Mouse (Mus musculus) hindbrain, embryonic 11.5 days (tissue): ENCODE results near the gene Cdh19. TPM values are rescaled to one million over a fixed set of nuclear protein-coding genes. Genes with fewer than 3 reads are reported as not detected.
A peak's percentile ranks its signal among the peaks of the same experiment; 100 is the strongest.

Experiments used
- ATAC-seq: fragments of 200-750 bp; cut with Nextera tagmentation; 2 replicates; pipeline ENCODE4 v1.8.0; 2017; ENCODE audit warnings: mild to moderate bottlenecking, moderate TSS enrichment, moderate library complexity; ENCODE audit not compliant: low FRiP score
- DNase-seq: peaks from one replicate; pipeline ENCODE4 v3.0.0-alpha.2; 2015; ENCODE audit warnings: low spot score
- H3K27ac ChIP-seq: fragments of 300-500 bp; sonication (generic); 2 replicates; pipeline ENCODE4 v1.5.1; 2014; ENCODE audit warnings: mild to moderate bottlenecking, low read depth, low read length
- H3K27me3 ChIP-seq: fragments of 300-500 bp; sonication (generic); 2 replicates; pipeline ENCODE4 v1.6.1; 2014; ENCODE audit warnings: mild to moderate bottlenecking, low read length, moderate library complexity, mixed read lengths; ENCODE audit not compliant: control insufficient read depth, insufficient read depth
- H3K36me3 ChIP-seq: fragments of 300-500 bp; sonication (generic); 2 replicates; pipeline ENCODE4 v1.6.1; 2014; ENCODE audit warnings: mild to moderate bottlenecking, low read length, moderate library complexity, mixed read lengths; ENCODE audit not compliant: control insufficient read depth, insufficient read depth
- H3K4me1 ChIP-seq: fragments of 300-500 bp; sonication (generic); replicated peaks from 2 replicates; pipeline ENCODE4 v1.6.1; 2014; ENCODE audit warnings: low read length, mixed read lengths; ENCODE audit not compliant: control insufficient read depth, insufficient read depth
- H3K4me2 ChIP-seq: fragments of 300-500 bp; sonication (generic); replicated peaks from 2 replicates; pipeline ENCODE4 v1.6.1; 2014; ENCODE audit warnings: mild to moderate bottlenecking, low read depth, low read length
- H3K4me3 ChIP-seq: fragments of 300-500 bp; sonication (generic); 2 replicates; pipeline ENCODE4 v1.5.1; 2014; ENCODE audit warnings: low read depth, low read length
- H3K9ac ChIP-seq: fragments of 300-500 bp; sonication (generic); 2 replicates; pipeline ENCODE4 v1.6.1; 2014; ENCODE audit warnings: low read depth, low read length
- H3K9me3 ChIP-seq: fragments of 300-500 bp; sonication (generic); 2 replicates; pipeline ENCODE4 v1.6.1; 2016; ENCODE audit warnings: low read length; ENCODE audit not compliant: control insufficient read depth
- WGBS: fragments of 180-500 bp; shearing (Covaris S2); extraction: QIAGEN DNeasy Blood & Tissue Kit; methylation state at CpG from one replicate; pipeline ENCODE4 v1.1.7; 2014; 5-methylcytosine and 5-hydroxymethylcytosine counted together
- polyA plus RNA-seq: library from polyadenylated mRNA; unstranded; fragments of >200 nt; fragmentation: Nextera tagmentation; extraction: Ambion mirVana; gene quantifications from 2 replicates; pipeline ENCODE4 v1.2.1, GENCODE M21; 2014

Cdh19 gene
- polyA plus RNA-seq: 1.4 and 1.5 TPM in 2 replicates

DNA sequence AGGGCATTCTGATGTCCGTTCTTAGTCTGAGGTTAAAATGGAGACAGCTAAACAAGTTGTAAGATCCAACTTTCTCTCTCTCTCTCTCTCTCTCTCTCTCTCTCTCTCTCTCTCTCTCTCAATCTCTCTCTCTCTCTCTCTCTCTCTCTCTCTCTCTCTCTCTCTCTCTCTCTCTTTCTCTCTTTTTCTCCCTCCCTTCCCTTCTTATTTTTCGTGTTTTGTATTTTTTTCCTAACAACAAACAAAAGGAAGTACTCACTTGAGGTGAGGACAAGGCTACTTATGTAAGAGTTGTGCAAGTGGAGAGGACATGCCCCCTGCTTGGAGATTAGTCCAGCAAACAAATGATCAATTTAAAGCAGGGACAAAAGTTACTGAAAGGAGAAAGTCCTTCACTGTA is at the start of gene Cdh19:
Gene Cdh19, minus strand, starts transcription at position 101 of the 400 bp plus-strand sequence.
- WGBS: 38% methylated on average over 2 of the region's 2 CpGs
- H3K4me2 ChIP-seq: no peak within 1 kb of the TSS
- H3K36me3 ChIP-seq: no peaks in the 10 kb centered on the region
- H3K4me1 ChIP-seq: no peaks in the 10 kb centered on the region
- H3K27me3 ChIP-seq: no peaks in the 10 kb centered on the region
- ATAC-seq: no peak
- no peaks in the 10 kb centered on the region for H3K9me3 ChIP-seq
- H3K4me3 ChIP-seq: no peak within 1 kb of the TSS
- H3K27ac ChIP-seq: no peak within 1 kb of the TSS
- H3K9ac ChIP-seq: no peak within 1 kb of the TSS
- DNase-seq: no peak

DNA sequence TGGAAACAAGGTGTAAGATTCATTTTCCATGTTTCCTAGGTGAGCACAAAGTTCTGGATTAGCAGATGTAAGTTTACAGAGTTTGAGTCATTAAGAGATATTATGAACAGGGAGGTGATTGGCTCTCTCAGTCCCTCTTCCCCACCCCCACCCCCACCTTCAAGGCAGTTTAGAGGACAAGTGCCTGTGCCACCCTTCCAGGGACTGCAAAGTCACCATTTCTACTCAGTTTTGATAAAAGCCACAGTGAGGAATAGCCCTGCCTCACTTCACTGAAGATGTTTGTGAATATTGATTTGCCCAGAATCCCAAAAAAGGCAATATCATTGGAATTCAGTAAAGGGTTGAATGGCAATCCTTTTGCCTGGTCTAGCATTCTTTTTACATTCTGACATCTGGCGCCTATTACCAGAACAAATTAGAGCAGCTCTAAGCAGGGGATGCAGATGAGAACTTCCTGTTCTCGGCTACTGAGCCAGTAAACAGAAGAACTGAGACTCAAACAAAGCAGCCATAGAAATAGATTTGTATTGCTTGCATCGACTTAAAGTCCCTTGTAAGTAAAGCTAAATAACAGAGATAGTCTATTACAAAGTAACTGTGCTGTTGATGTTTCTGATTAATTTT is 43.2 kb upstream of the Cdh19 start:
- no peaks in the 10 kb centered on the region for H3K9me3 ChIP-seq
- H3K9ac ChIP-seq: no peak overlapping the region
- no peaks in the 10 kb centered on the region for H3K36me3 ChIP-seq
- H3K4me3 ChIP-seq: no peak overlapping the region
- H3K4me1 ChIP-seq: no peaks in the 10 kb centered on the region
- no peak for DNase-seq
- WGBS: 28% methylated on average over 3 of the region's 3 CpGs
- 0 out of 2 replicates have a peak, but pooled peaks have one; percentile 49 for ATAC-seq
- H3K27ac ChIP-seq: no peak overlapping the region
- no peaks in the 10 kb centered on the region for H3K27me3 ChIP-seq
- H3K4me2 ChIP-seq: no peak overlapping the region

DNA sequence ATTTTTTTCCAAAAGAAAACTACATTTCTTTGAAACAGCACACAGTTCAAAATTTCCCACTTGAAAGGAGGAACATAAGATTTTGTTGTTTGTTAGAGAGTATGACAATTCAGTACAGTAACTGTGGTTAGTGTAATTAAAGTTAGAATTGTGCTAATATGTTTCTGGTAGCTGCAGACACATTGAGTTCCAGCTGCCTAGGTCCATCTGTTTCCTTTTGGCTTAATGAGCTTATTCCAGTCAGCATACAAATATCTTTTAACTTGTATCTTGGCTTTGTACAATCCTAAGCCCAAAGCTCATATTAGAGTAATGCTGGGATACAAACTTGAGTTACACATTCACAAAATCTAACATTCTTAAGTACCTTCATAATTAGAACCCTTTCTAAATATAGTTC is 40.3 kb upstream of the Cdh19 start:
- Histone ChIP-seq H3K4me1 (no peaks in the 10 kb centered on the region), H3K36me3 (no peaks in the 10 kb centered on the region), H3K4me2 (no peak overlapping the region), H3K27me3 (no peaks in the 10 kb centered on the region), H3K27ac (no peak overlapping the region), H3K9ac (no peak overlapping the region), H3K4me3 (no peak overlapping the region), H3K9me3 (no peaks in the 10 kb centered on the region)
- ATAC-seq (no peak), DNase-seq (no peak)

- DNase-seq (no peak), ATAC-seq (no peak)
- H3K27me3 ChIP-seq: no peaks in the 10 kb centered on the region
- H3K9ac ChIP-seq: no peak overlapping the region
- H3K4me3 ChIP-seq: no peak overlapping the region
- H3K9me3 ChIP-seq: no peaks in the 10 kb centered on the region
- H3K27ac ChIP-seq: no peak overlapping the region
- no peaks in the 10 kb centered on the region for H3K4me1 ChIP-seq
- H3K4me2 ChIP-seq: no peak overlapping the region
- H3K36me3 ChIP-seq: no peaks in the 10 kb centered on the region
These were observed 12.4 kb upstream of the Cdh19 start for GRCm38 (mm10) chr1:110989824-110990223.

- H3K9me3 ChIP-seq: no peaks in the 10 kb centered on the region
- no peak for ATAC-seq
- no peaks in the 10 kb centered on the region for H3K36me3 ChIP-seq
- H3K9ac ChIP-seq: no peak overlapping the region
- H3K4me1 ChIP-seq: no peaks in the 10 kb centered on the region
- no peak overlapping the region for H3K4me2 ChIP-seq
- WGBS: 75% methylated on average over 2 of the region's 2 CpGs
- H3K27me3 ChIP-seq: no peaks in the 10 kb centered on the region
- DNase-seq: no peak
- H3K4me3 ChIP-seq: no peak overlapping the region
- no peak overlapping the region for H3K27ac ChIP-seq
These were observed 8.2 kb downstream of the Cdh19 start for GRCm38 (mm10) chr1:110969201-110969600.

DNA sequence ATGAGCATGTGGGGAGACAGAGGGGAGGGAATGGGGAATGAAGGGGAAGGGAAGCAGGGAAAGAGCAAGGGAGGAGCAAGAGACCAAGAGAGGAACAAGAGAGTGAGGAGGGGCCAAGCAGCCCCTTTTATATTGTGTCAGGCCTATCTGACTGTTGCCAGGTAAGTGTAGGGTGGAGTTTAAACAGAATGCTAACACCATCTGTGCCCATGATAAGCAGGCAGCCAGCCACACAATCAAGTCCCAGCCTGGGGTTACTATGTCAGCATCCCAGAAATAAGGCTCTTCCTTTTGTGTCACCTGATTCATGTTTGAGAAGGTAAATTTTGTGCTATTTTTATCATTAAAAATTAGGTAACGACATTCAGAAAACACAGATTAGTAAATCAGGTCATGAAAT is 67.6 kb downstream of the Cdh19 start:
- H3K9ac ChIP-seq: no peak overlapping the region
- H3K9me3 ChIP-seq: no peaks in the 10 kb centered on the region
- no peak for DNase-seq
- no peak overlapping the region for H3K27ac ChIP-seq
- H3K4me2 ChIP-seq: no peak overlapping the region
- H3K4me1 ChIP-seq: no peaks in the 10 kb centered on the region
- ATAC-seq: no peak
- no peaks in the 10 kb centered on the region for H3K27me3 ChIP-seq
- H3K4me3 ChIP-seq: no peak overlapping the region
- no peaks in the 10 kb centered on the region for H3K36me3 ChIP-seq
- 88% methylated on average over 1 of the region's 1 CpGs for WGBS

DNA sequence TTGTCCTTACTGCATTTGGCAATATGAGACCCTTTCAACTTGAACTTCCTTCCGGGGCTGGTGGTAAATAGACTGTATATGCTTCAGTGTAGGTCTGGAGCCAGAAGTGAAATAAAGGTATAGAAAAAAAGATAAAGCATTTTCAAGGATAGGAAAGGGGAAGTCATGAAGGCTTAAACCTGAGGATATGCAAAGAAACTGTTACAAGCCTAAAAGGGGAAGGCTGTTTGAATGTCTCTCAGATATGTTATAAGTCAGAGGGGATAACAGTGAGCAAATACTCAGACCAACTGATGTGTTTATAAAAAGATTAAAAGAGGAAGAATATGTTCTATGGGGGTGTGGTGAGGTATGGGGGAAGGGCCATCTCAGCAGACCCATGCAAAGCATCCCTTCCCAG is 68.2 kb downstream of the Cdh19 start:
- DNase-seq (no peak), ATAC-seq (no peak)
- Histone ChIP-seq H3K36me3 (no peaks in the 10 kb centered on the region), H3K27me3 (no peaks in the 10 kb centered on the region), H3K4me1 (no peaks in the 10 kb centered on the region), H3K9ac (no peak overlapping the region), H3K27ac (no peak overlapping the region), H3K4me3 (no peak overlapping the region), H3K9me3 (no peaks in the 10 kb centered on the region), H3K4me2 (no peak overlapping the region)
- WGBS: 76% methylated on average over 1 of the region's 1 CpGs

- no peak overlapping the region for H3K9ac ChIP-seq
- no peaks in the 10 kb centered on the region for H3K36me3 ChIP-seq
- 84% methylated on average over 2 of the region's 2 CpGs for WGBS
- no peaks in the 10 kb centered on the region for H3K27me3 ChIP-seq
- DNase-seq (no peak), ATAC-seq (no peak)
- no peaks in the 10 kb centered on the region for H3K9me3 ChIP-seq
- H3K4me1 ChIP-seq: no peaks in the 10 kb centered on the region
- H3K4me3 ChIP-seq: no peak overlapping the region
- no peak overlapping the region for H3K4me2 ChIP-seq
- H3K27ac ChIP-seq: no peak overlapping the region
These were observed 73.1 kb downstream of the Cdh19 start for GRCm38 (mm10) chr1:110904266-110904665.
